Mouse (Mus musculus): ENCODE data around the gene Rps27l.

DNA sequence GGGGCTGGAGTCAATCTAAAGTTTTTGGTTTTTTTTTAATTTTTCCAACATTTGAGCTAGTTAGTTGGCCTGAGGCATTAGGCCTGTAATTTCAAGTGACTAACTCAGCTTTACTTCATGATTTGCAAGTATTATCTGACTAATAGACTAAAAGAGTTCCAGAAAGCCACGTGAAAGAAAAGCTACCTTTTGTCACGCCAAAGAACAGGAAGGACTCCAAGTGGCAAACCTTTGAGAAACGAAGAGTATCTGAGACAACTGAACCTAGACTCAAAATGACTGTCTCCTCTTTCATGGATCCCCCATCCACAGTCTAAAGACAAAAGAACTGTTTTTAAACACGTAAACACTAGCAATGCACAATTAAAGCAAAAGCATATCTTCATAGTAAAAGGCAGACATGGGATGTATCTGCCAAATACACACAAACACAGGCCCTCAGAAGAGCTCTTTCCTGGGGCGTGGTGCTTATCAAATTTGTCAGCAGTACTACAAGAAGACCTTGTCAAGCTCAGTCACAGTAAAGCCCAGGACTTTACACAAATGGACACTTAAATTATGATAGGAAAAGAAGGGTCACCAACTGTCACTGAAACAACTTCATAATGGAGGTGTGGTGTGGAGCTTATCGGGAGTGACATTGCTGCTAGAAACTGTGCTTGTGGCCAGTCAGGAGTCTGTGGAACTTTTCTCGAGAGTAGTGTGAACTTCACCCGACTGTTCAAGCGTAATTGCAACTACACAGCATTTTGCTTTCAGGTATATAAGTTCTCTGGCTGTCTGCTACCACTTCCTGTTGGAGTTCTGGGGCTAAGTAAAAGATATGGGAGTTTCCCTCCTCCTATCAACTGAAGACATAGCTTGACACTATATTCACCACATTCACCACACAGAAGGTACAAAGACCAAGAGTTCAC lies 29.8 kb upstream of the Rps27l start:
- no peak for TF ChIP-seq CTCF (conservative IDR thresholded peaks at IDR 0.05; ENCODE audit: low read length)
- TF ChIP-seq NANOG (IDR thresholded peaks at IDR 0.05; ENCODE audit: borderline replicate concordance, low read length): no peak
